Mouse (Mus musculus) megakaryocyte progenitor cell, adult 5-6 weeks (primary cell): Measurements from ENCODE around the gene Ttc21b. TPM values are rescaled to one million over a fixed set of nuclear protein-coding genes. Genes with fewer than 3 reads are reported as not detected.
A peak's percentile ranks its signal among the peaks of the same experiment; 100 is the strongest.

Experiments
- ATAC-seq: replicated peaks from 2 replicates; pipeline ENCODE4 v1.8.0; 2016; ENCODE audit warnings: mild to moderate bottlenecking, moderate TSS enrichment, inconsistent platforms; ENCODE audit not compliant: poor library complexity
- total RNA-seq, 2 experiments: library from RNA; stranded (forward) in 1 of 2; stranded (reverse) in 1 of 2; fragments of 157-497, 149-512 nt in 1 of 2; fragments of 200-1000 nt in 1 of 2; gene quantifications; 2 replicates each; pipeline versions ENCODE4 v1.2.3 to v1.2.4; 2015 to 2017

The Ttc21b gene
- total RNA-seq, 2 experiments from 2014 or later: 4.5 to 6.6 TPM

GRCm38 (mm10) chr2:66173134-66173533, 83.3 kb downstream of the Ttc21b start:
- ATAC-seq: no peak

- ATAC-seq: no peak
Observed at GRCm38 (mm10) chr2:66171643-66172042, 84.8 kb downstream of the Ttc21b start.

- ATAC-seq: no peak
Observed at GRCm38 (mm10) chr2:66170721-66171120, 85.7 kb downstream of the Ttc21b start.

GRCm38 (mm10) chr2:66165025-66165424, 91.4 kb downstream of the Ttc21b start:
- no peak for ATAC-seq

GRCm38 (mm10) chr2:66158140-66158915, 98.1 kb downstream of the Ttc21b start:
- ATAC-seq: peak; percentile 54; the same call in 1 of the 2 replicates

- no peak for ATAC-seq
Observed at GRCm38 (mm10) chr2:66151436-66151835, 105.0 kb downstream of the Ttc21b start.

- ATAC-seq: no peak
Observed at GRCm38 (mm10) chr2:66150531-66150930, 105.9 kb downstream of the Ttc21b start.

GRCm38 (mm10) chr2:66148654-66149230, 107.7 kb downstream of the Ttc21b start:
- no peak for ATAC-seq

GRCm38 (mm10) chr2:66146473-66146872, 109.9 kb downstream of the Ttc21b start:
- no peak for ATAC-seq

GRCm38 (mm10) chr2:66144770-66145169, 111.6 kb downstream of the Ttc21b start:
- peak; percentile 48 for ATAC-seq

- ATAC-seq: peak; percentile 82
Observed at GRCm38 (mm10) chr2:66143284-66143683, 113.1 kb downstream of the Ttc21b start.

GRCm38 (mm10) chr2:66142711-66143110, 113.7 kb downstream of the Ttc21b start:
- no peak for ATAC-seq

- peak; percentile 61 for ATAC-seq
Observed at GRCm38 (mm10) chr2:66142268-66142667, 114.1 kb downstream of the Ttc21b start.

- ATAC-seq: no peak
Observed at GRCm38 (mm10) chr2:66140246-66140645, 116.2 kb downstream of the Ttc21b start.

Other genes starting within 250 kb of the Ttc21b start
- gene Galnt3, start 131.6 kb downstream of the Ttc21b start, total RNA-seq (2015): 9.3 and 11.7 TPM in 2 replicates
- gene Galnt3, start 131.6 kb downstream of the Ttc21b start, total RNA-seq (2017): 8.0 and 12.4 TPM in 2 replicates
- gene Scn1a, start 184.2 kb upstream of the Ttc21b start, total RNA-seq (2015): not detected in 2 replicates
- gene Scn1a, start 184.2 kb upstream of the Ttc21b start, total RNA-seq (2017): not detected in 2 replicates